Mouse (Mus musculus): ENCODE measurements around the gene Gm5460.

GRCm38 (mm10) chr14:34075346-34075745 lies 58.8 kb downstream of the Gm5460 start:
- TF ChIP-seq TCF12 (IDR thresholded peaks at IDR 0.05; ENCODE audit: insufficient read depth, poor library complexity, severe bottlenecking) (no peak), E2F4 (IDR thresholded peaks at IDR 0.05; ENCODE audit: insufficient read depth) (no peak)
